Mouse (Mus musculus): Measurements from ENCODE around the gene Lamb3. TPM values are rescaled to one million over a fixed set of nuclear protein-coding genes. Genes with fewer than 3 reads are reported as not detected.
A peak's percentile ranks its signal among the peaks of the same experiment; 100 is the strongest.

Gene Lamb3
- polyA plus RNA-seq, 1 experiment from 2014 or later: 0.85 TPM

- no peaks in the 10 kb centered on the region for H3K36me3 ChIP-seq (ENCODE audit: control insufficient read depth, insufficient read depth, low read length)
- peak overlapping the region; percentile 87 for H3K9ac ChIP-seq (ENCODE audit: low read length)
- H3K27me3 ChIP-seq (replicated peaks; ENCODE audit: control insufficient read depth, insufficient read depth, low read length): no peaks in the 10 kb centered on the region
- 94% methylated on average over 13 of the region's 13 CpGs for WGBS
- H3K4me3 ChIP-seq (ENCODE audit: low read depth, low read length): peak overlapping the region; percentile 74
- no peak for DNase-seq (ENCODE audit: low spot score)
- peak overlapping the region; percentile 73 for H3K4me2 ChIP-seq (ENCODE audit: low read length)
- H3K9me3 ChIP-seq (replicated peaks; ENCODE audit: control insufficient read depth, low read length): no peaks in the 10 kb centered on the region
- no peak overlapping the region for H3K27ac ChIP-seq (ENCODE audit: low read depth, low read length)
- H3K4me1 ChIP-seq (ENCODE audit: control insufficient read depth, insufficient read depth, low read length): peaks cover 18% of the 10 kb centered on the region
- no peak for ATAC-seq
Measured at GRCm38 (mm10) chr1:193174143-193174733, 33.3 kb upstream of the Lamb3 start.

- 89% methylated on average over 3 of the region's 3 CpGs for WGBS
- Histone ChIP-seq H3K36me3 (ENCODE audit: control insufficient read depth, insufficient read depth, low read length) (no peaks in the 10 kb centered on the region), H3K27me3 (replicated peaks; ENCODE audit: control insufficient read depth, insufficient read depth, low read length) (no peaks in the 10 kb centered on the region), H3K9ac (ENCODE audit: low read length) (no peak overlapping the region), H3K4me2 (ENCODE audit: low read length) (no peak overlapping the region), H3K4me3 (ENCODE audit: low read depth, low read length) (no peak overlapping the region), H3K9me3 (replicated peaks; ENCODE audit: control insufficient read depth, low read length) (no peaks in the 10 kb centered on the region), H3K4me1 (ENCODE audit: control insufficient read depth, insufficient read depth, low read length) (no peaks in the 10 kb centered on the region), H3K27ac (ENCODE audit: low read depth, low read length) (no peak overlapping the region)
- no peak for DNase-seq (ENCODE audit: low spot score)
- no peak for ATAC-seq
Measured at GRCm38 (mm10) chr1:193181104-193181503, 26.4 kb upstream of the Lamb3 start.

GRCm38 (mm10) chr1:193188257-193188656, 19.2 kb upstream of the Lamb3 start:
- Histone ChIP-seq H3K27me3 (replicated peaks; ENCODE audit: control insufficient read depth, insufficient read depth, low read length) (no peaks in the 10 kb centered on the region), H3K4me1 (ENCODE audit: control insufficient read depth, insufficient read depth, low read length) (peaks cover 4% of the 10 kb centered on the region; the same call in 1 of the 2 replicates), H3K4me2 (ENCODE audit: low read length) (no peak overlapping the region), H3K9me3 (replicated peaks; ENCODE audit: control insufficient read depth, low read length) (no peaks in the 10 kb centered on the region), H3K27ac (ENCODE audit: low read depth, low read length) (no peak overlapping the region), H3K4me3 (ENCODE audit: low read depth, low read length) (no peak overlapping the region), H3K9ac (ENCODE audit: low read length) (no peak overlapping the region), H3K36me3 (ENCODE audit: control insufficient read depth, insufficient read depth, low read length) (no peaks in the 10 kb centered on the region)
- 89% methylated on average over 6 of the region's 6 CpGs for WGBS
- ATAC-seq (no peak), DNase-seq (ENCODE audit: low spot score) (no peak)

GRCm38 (mm10) chr1:193189151-193189621, 18.3 kb upstream of the Lamb3 start:
- Histone ChIP-seq H3K4me3 (ENCODE audit: low read depth, low read length) (no peak overlapping the region), H3K27ac (ENCODE audit: low read depth, low read length) (peak overlapping the region; percentile 50), H3K36me3 (ENCODE audit: control insufficient read depth, insufficient read depth, low read length) (no peaks in the 10 kb centered on the region), H3K27me3 (replicated peaks; ENCODE audit: control insufficient read depth, insufficient read depth, low read length) (no peaks in the 10 kb centered on the region), H3K4me1 (ENCODE audit: control insufficient read depth, insufficient read depth, low read length) (peaks cover 4% of the 10 kb centered on the region; the same call in 1 of the 2 replicates), H3K9ac (ENCODE audit: low read length) (no peak overlapping the region), H3K4me2 (ENCODE audit: low read length) (no peak overlapping the region), H3K9me3 (replicated peaks; ENCODE audit: control insufficient read depth, low read length) (no peaks in the 10 kb centered on the region)
- 8% methylated on average over 9 of the region's 9 CpGs for WGBS
- DNase-seq (ENCODE audit: low spot score) (peak; percentile 75), ATAC-seq (peak; percentile 97)

GRCm38 (mm10) chr1:193189771-193190170, 17.7 kb upstream of the Lamb3 start:
- H3K9me3 ChIP-seq (replicated peaks; ENCODE audit: control insufficient read depth, low read length): no peaks in the 10 kb centered on the region
- H3K27ac ChIP-seq (ENCODE audit: low read depth, low read length): peak overlapping the region; percentile 50
- H3K4me2 ChIP-seq (ENCODE audit: low read length): no peak overlapping the region
- no peaks in the 10 kb centered on the region for H3K27me3 ChIP-seq (replicated peaks; ENCODE audit: control insufficient read depth, insufficient read depth, low read length)
- WGBS: 63% methylated on average over 3 of the region's 3 CpGs
- H3K4me3 ChIP-seq (ENCODE audit: low read depth, low read length): no peak overlapping the region
- H3K4me1 ChIP-seq (ENCODE audit: control insufficient read depth, insufficient read depth, low read length): peaks cover 4% of the 10 kb centered on the region; the same call in 1 of the 2 replicates
- H3K9ac ChIP-seq (ENCODE audit: low read length): no peak overlapping the region
- no peaks in the 10 kb centered on the region for H3K36me3 ChIP-seq (ENCODE audit: control insufficient read depth, insufficient read depth, low read length)
- DNase-seq (ENCODE audit: low spot score): no peak
- 0 out of 2 replicates have a peak, but pooled peaks have one; percentile 6 for ATAC-seq

DNA sequence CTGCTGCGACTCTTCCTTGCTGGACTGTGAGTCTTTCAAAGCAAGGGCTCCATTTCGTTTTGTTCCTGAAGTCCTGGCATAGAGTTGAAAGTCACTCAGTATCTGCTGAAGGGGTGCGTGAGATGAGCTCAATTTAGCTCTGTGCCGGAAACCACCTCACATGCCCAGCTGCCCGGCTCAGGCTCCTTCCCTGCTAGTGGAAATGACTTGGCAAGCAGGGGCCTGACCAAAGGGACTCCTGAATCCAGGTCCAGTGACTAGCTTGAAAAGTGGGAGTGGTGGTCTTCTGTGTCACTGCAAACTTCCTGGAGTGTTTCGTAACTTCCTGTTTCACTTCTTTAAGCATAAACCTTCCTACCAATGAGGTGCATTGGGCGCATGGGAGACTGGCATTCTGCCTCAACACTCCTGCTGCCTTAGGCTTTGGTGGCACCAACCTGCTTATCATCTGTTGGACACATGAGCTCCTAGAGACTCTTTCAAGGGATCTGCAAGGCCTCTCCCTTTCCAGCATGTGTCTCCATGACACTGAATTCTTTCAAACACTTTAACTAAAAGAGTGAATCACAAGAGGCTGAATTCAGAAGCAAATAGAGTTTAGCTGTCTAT, 15.7 kb upstream of the Lamb3 start:
- 91% methylated on average over 7 of the region's 7 CpGs for WGBS
- no peak overlapping the region for H3K27ac ChIP-seq (ENCODE audit: low read depth, low read length)
- H3K9me3 ChIP-seq (replicated peaks; ENCODE audit: control insufficient read depth, low read length): no peaks in the 10 kb centered on the region
- DNase-seq (ENCODE audit: low spot score): no peak
- no peak overlapping the region for H3K4me3 ChIP-seq (ENCODE audit: low read depth, low read length)
- no peak overlapping the region for H3K4me2 ChIP-seq (ENCODE audit: low read length)
- H3K4me1 ChIP-seq (ENCODE audit: control insufficient read depth, insufficient read depth, low read length): peaks cover 4% of the 10 kb centered on the region; the same call in 1 of the 2 replicates
- H3K9ac ChIP-seq (ENCODE audit: low read length): no peak overlapping the region
- no peak for ATAC-seq
- H3K27me3 ChIP-seq (replicated peaks; ENCODE audit: control insufficient read depth, insufficient read depth, low read length): no peaks in the 10 kb centered on the region
- no peaks in the 10 kb centered on the region for H3K36me3 ChIP-seq (ENCODE audit: control insufficient read depth, insufficient read depth, low read length)

- WGBS: 68% methylated on average over 3 of the region's 3 CpGs
- DNase-seq (ENCODE audit: low spot score) (no peak), ATAC-seq (no peak)
- no peak overlapping the region for H3K4me3 ChIP-seq (ENCODE audit: low read depth, low read length)
- no peaks in the 10 kb centered on the region for H3K4me1 ChIP-seq (ENCODE audit: control insufficient read depth, insufficient read depth, low read length)
- no peak overlapping the region for H3K4me2 ChIP-seq (ENCODE audit: low read length)
- no peaks in the 10 kb centered on the region for H3K9me3 ChIP-seq (replicated peaks; ENCODE audit: control insufficient read depth, low read length)
- no peak overlapping the region for H3K9ac ChIP-seq (ENCODE audit: low read length)
- no peaks in the 10 kb centered on the region for H3K27me3 ChIP-seq (replicated peaks; ENCODE audit: control insufficient read depth, insufficient read depth, low read length)
- no peak overlapping the region for H3K27ac ChIP-seq (ENCODE audit: low read depth, low read length)
- no peaks in the 10 kb centered on the region for H3K36me3 ChIP-seq (ENCODE audit: control insufficient read depth, insufficient read depth, low read length)
Measured at GRCm38 (mm10) chr1:193194416-193195140, 12.9 kb upstream of the Lamb3 start.

GRCm38 (mm10) chr1:193195169-193195810, 12.2 kb upstream of the Lamb3 start:
- Histone ChIP-seq H3K9me3 (replicated peaks; ENCODE audit: control insufficient read depth, low read length) (no peaks in the 10 kb centered on the region), H3K36me3 (ENCODE audit: control insufficient read depth, insufficient read depth, low read length) (no peaks in the 10 kb centered on the region), H3K4me3 (ENCODE audit: low read depth, low read length) (no peak overlapping the region), H3K9ac (ENCODE audit: low read length) (no peak overlapping the region), H3K27ac (ENCODE audit: low read depth, low read length) (no peak overlapping the region), H3K4me2 (ENCODE audit: low read length) (no peak overlapping the region), H3K4me1 (ENCODE audit: control insufficient read depth, insufficient read depth, low read length) (no peaks in the 10 kb centered on the region), H3K27me3 (replicated peaks; ENCODE audit: control insufficient read depth, insufficient read depth, low read length) (no peaks in the 10 kb centered on the region)
- ATAC-seq: no peak
- DNase-seq (ENCODE audit: low spot score): no peak
- WGBS: 69% methylated on average over 3 of the region's 3 CpGs

All from forebrain, embryonic 14.5 days (tissue).